Mouse (Mus musculus): ENCODE data around the gene Slc17a8. TPM values are rescaled to one million over a fixed set of nuclear protein-coding genes. Genes with fewer than 3 reads are reported as not detected.
"Not testable (repeated sequence)": the region's sequence is repeated elsewhere in the genome, so short reads cannot be mapped to it uniquely, and the experiment has no call there.

Gene Slc17a8
- total RNA-seq, 2 experiments from 2014 or later: not detected

- no peak for DNase-seq (ENCODE audit: low spot score in 2 of 2)
Measured at GRCm38 (mm10) chr10:89592797-89593196, 28.3 kb downstream of the Slc17a8 start.

- no peak for DNase-seq (ENCODE audit: low spot score in 2 of 2)
Measured at GRCm38 (mm10) chr10:89589877-89590276, 31.2 kb downstream of the Slc17a8 start.

- DNase-seq (ENCODE audit: low spot score in 2 of 2): no peak
Measured at GRCm38 (mm10) chr10:89588708-89589107, 32.3 kb downstream of the Slc17a8 start.

- DNase-seq (ENCODE audit: low spot score in 2 of 2): no peak
Measured at GRCm38 (mm10) chr10:89584709-89585108, 36.3 kb downstream of the Slc17a8 start.

GRCm38 (mm10) chr10:89578801-89579200, 42.3 kb downstream of the Slc17a8 start:
- no peak for DNase-seq (ENCODE audit: low spot score in 2 of 2)

- DNase-seq (ENCODE audit: low spot score in 2 of 2): no peak
Measured at GRCm38 (mm10) chr10:89577666-89578065, 43.4 kb downstream of the Slc17a8 start.

GRCm38 (mm10) chr10:89573421-89573820, 47.6 kb downstream of the Slc17a8 start:
- DNase-seq (ENCODE audit: low spot score in 2 of 2): no peak

GRCm38 (mm10) chr10:89572946-89573345, 48.1 kb downstream of the Slc17a8 start:
- DNase-seq (ENCODE audit: low spot score in 2 of 2): no peak

- no peak for DNase-seq (ENCODE audit: low spot score in 2 of 2)
Measured at GRCm38 (mm10) chr10:89567391-89567790, 53.7 kb downstream of the Slc17a8 start.

GRCm38 (mm10) chr10:89565301-89566022, 55.6 kb downstream of the Slc17a8 start:
- DNase-seq (ENCODE audit: low spot score in 2 of 2): no peak

- no peak for DNase-seq (ENCODE audit: low spot score in 2 of 2)
Measured at GRCm38 (mm10) chr10:89562113-89562512, 58.9 kb downstream of the Slc17a8 start.

GRCm38 (mm10) chr10:89559351-89559750, 61.7 kb downstream of the Slc17a8 start:
- no peak for DNase-seq (ENCODE audit: low spot score in 2 of 2)

- not testable (repeated sequence) for DNase-seq (ENCODE audit: low spot score in 2 of 2)
Measured at GRCm38 (mm10) chr10:89554885-89555284, 66.2 kb downstream of the Slc17a8 start.

GRCm38 (mm10) chr10:89553855-89554254, 67.2 kb downstream of the Slc17a8 start:
- DNase-seq (ENCODE audit: low spot score in 2 of 2): not testable (repeated sequence)

- DNase-seq (ENCODE audit: low spot score in 2 of 2): no peak
Measured at GRCm38 (mm10) chr10:89553015-89553414, 68.0 kb downstream of the Slc17a8 start.

GRCm38 (mm10) chr10:89551657-89552056, 69.4 kb downstream of the Slc17a8 start:
- DNase-seq (ENCODE audit: low spot score in 2 of 2): no peak

GRCm38 (mm10) chr10:89548028-89548427, 73.0 kb downstream of the Slc17a8 start:
- no peak for DNase-seq (ENCODE audit: low spot score in 2 of 2)

- no peak for DNase-seq (ENCODE audit: low spot score in 2 of 2)
Measured at GRCm38 (mm10) chr10:89546989-89547388, 74.1 kb downstream of the Slc17a8 start.

- no peak for DNase-seq (ENCODE audit: low spot score in 2 of 2)
Measured at GRCm38 (mm10) chr10:89543867-89544266, 77.2 kb downstream of the Slc17a8 start.

GRCm38 (mm10) chr10:89542321-89542720, 78.7 kb downstream of the Slc17a8 start:
- no peak for DNase-seq (ENCODE audit: low spot score in 2 of 2)

- DNase-seq (ENCODE audit: low spot score in 2 of 2): peak; percentile 57 to 77
Measured at GRCm38 (mm10) chr10:89532929-89533727, 87.9 kb downstream of the Slc17a8 start, which contains the start of gene Nr1h4. Gene Nr1h4 (minus strand): TSS chr10:89533585.

GRCm38 (mm10) chr10:89532451-89532850, 88.6 kb downstream of the Slc17a8 start:
- DNase-seq (ENCODE audit: low spot score in 2 of 2): no peak
